Mouse (Mus musculus) frontal cortex, postnatal 10 days (tissue): ENCODE measurements around the gene Ubxn7.
"Not testable (repeated sequence)": the region's sequence is repeated elsewhere in the genome, so short reads cannot be mapped to it uniquely, and the experiment has no call there.

Experiments used
- DNase-seq, 2 experiments: peaks; one replicate each; pipeline ENCODE4 v3.0.0; 2022; ENCODE audit warnings: low spot score in 2 of 2, mixed read lengths in 1 of 2

Gene Ubxn7

GRCm38 (mm10) chr16:32332040-32332555, at the start of gene Ubxn7:
Gene Ubxn7, plus strand, starts transcription at chr16:32332257.
- DNase-seq, result peak; percentile 94 to 97

- no peak for DNase-seq
Observed at GRCm38 (mm10) chr16:32282608-32283007, 49.4 kb upstream of the Ubxn7 start.

- no peak for DNase-seq
Observed at GRCm38 (mm10) chr16:32291821-32292220, 40.2 kb upstream of the Ubxn7 start.

- DNase-seq, result not testable (repeated sequence)
Observed at GRCm38 (mm10) chr16:32299617-32300016, 32.4 kb upstream of the Ubxn7 start.

- no peak for DNase-seq
Observed at GRCm38 (mm10) chr16:32303046-32303445, 29.0 kb upstream of the Ubxn7 start.

- no peak for DNase-seq
Observed at GRCm38 (mm10) chr16:32303886-32304285, 28.2 kb upstream of the Ubxn7 start.

- no peak for DNase-seq
Observed at GRCm38 (mm10) chr16:32311970-32312369, 20.1 kb upstream of the Ubxn7 start.

- no peak for DNase-seq
Observed at GRCm38 (mm10) chr16:32312386-32312785, 19.7 kb upstream of the Ubxn7 start.

GRCm38 (mm10) chr16:32312859-32313258, 19.2 kb upstream of the Ubxn7 start:
- no peak for DNase-seq

GRCm38 (mm10) chr16:32316601-32317000, 15.5 kb upstream of the Ubxn7 start:
- DNase-seq, result no peak

GRCm38 (mm10) chr16:32323953-32324352, 8.1 kb upstream of the Ubxn7 start:
- DNase-seq, result no peak

GRCm38 (mm10) chr16:32330876-32331670, 984 bp upstream of the Ubxn7 start:
- DNase-seq, result no peak

GRCm38 (mm10) chr16:32332556-32333511, 777 bp downstream of the Ubxn7 start:
- DNase-seq, result peak; percentile 31 to 38

- no peak for DNase-seq
Observed at GRCm38 (mm10) chr16:32335146-32335545, 3.1 kb downstream of the Ubxn7 start.

GRCm38 (mm10) chr16:32336026-32336780, 4.1 kb downstream of the Ubxn7 start:
- DNase-seq, result no peak

- DNase-seq, result no peak
Observed at GRCm38 (mm10) chr16:32337001-32337400, 4.9 kb downstream of the Ubxn7 start.

- no peak for DNase-seq
Observed at GRCm38 (mm10) chr16:32340451-32340850, 8.4 kb downstream of the Ubxn7 start.

- DNase-seq, result no peak
Observed at GRCm38 (mm10) chr16:32345521-32345920, 13.5 kb downstream of the Ubxn7 start.

GRCm38 (mm10) chr16:32350776-32351175, 18.7 kb downstream of the Ubxn7 start:
- no peak for DNase-seq

- DNase-seq, result no peak
Observed at GRCm38 (mm10) chr16:32363530-32363929, 31.5 kb downstream of the Ubxn7 start.

- DNase-seq, result no peak
Observed at GRCm38 (mm10) chr16:32371351-32371750, 39.3 kb downstream of the Ubxn7 start.

- no peak for DNase-seq
Observed at GRCm38 (mm10) chr16:32379575-32379974, 47.5 kb downstream of the Ubxn7 start.
